Mouse (Mus musculus): ENCODE results near the gene Plekhg2. TPM values are rescaled to one million over a fixed set of nuclear protein-coding genes. Genes with fewer than 3 reads are reported as not detected.
"Not testable (repeated sequence)": the region's sequence is repeated elsewhere in the genome, so short reads cannot be mapped to it uniquely, and the experiment has no call there.

Gene Plekhg2
- polyA plus RNA-seq, 1 experiment from 2014 or later, result 38.8 TPM

DNA sequence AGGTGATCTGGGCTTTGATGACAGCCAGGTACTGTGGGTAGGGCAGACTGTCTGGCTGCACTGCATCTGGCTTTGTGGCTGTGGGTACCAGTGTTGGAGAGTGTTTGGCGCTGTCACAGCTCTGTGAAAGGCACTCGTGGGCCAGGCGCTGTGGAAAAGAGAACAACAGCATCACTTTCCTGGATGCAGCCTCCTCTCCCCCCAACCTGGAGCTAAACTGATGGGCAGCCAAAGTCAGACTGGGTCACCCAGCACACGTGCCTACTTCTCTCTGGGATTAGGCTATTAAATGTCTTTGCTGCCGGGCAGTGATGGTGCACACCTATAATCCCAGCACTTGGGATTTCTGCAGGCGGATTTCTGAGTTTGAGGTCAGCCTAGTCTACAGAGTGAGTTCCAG lies 14.5 kb upstream of the Plekhg2 start:
- H3K4me1 ChIP-seq (ENCODE audit: control insufficient read depth, insufficient read depth, low read length); H3K4me2 ChIP-seq (ENCODE audit: low read depth, low read length); H3K27ac ChIP-seq (replicated peaks; ENCODE audit: low read depth, low read length); H3K4me3 ChIP-seq (ENCODE audit: low read depth, low read length); H3K27me3 ChIP-seq (ENCODE audit: control insufficient read depth, insufficient read depth, low read length); H3K9ac ChIP-seq (replicated peaks; ENCODE audit: low read length); H3K9me3 ChIP-seq (replicated peaks; ENCODE audit: control insufficient read depth, low read length); H3K36me3 ChIP-seq (replicated peaks; ENCODE audit: control insufficient read depth, insufficient read depth, low read depth, low read length); DNase-seq (ENCODE audit: low spot score): not testable (repeated sequence)
- ATAC-seq (replicated peaks; ENCODE audit: insufficient number of reproducible peaks, low FRiP score, low TSS enrichment, low read depth), result 0 out of 2 replicates have a peak, but pooled peaks have one; percentile 7
- 76% methylated on average over 6 of the region's 6 CpGs for whole genome bisulfite sequencing

GRCm38 (mm10) chr7:28386462-28386861 lies 14.1 kb upstream of the Plekhg2 start:
- ATAC-seq (replicated peaks; ENCODE audit: insufficient number of reproducible peaks, low FRiP score, low TSS enrichment, low read depth) (peak; percentile 49), DNase-seq (ENCODE audit: low spot score) (peak; percentile 91)
- no peak overlapping the region for H3K9ac ChIP-seq (replicated peaks; ENCODE audit: low read length)
- H3K27me3 ChIP-seq (ENCODE audit: control insufficient read depth, insufficient read depth, low read length), result no peaks in the 10 kb centered on the region
- H3K4me1 ChIP-seq (ENCODE audit: control insufficient read depth, insufficient read depth, low read length), result peaks cover 8% of the 10 kb centered on the region
- no peak overlapping the region for H3K4me3 ChIP-seq (ENCODE audit: low read depth, low read length)
- no peak overlapping the region for H3K4me2 ChIP-seq (ENCODE audit: low read depth, low read length)
- no peak overlapping the region for H3K27ac ChIP-seq (replicated peaks; ENCODE audit: low read depth, low read length)
- WGBS, result 7% methylated on average over 4 of the region's 4 CpGs
- peaks cover 3% of the 10 kb centered on the region for H3K36me3 ChIP-seq (replicated peaks; ENCODE audit: control insufficient read depth, insufficient read depth, low read depth, low read length)
- no peaks in the 10 kb centered on the region for H3K9me3 ChIP-seq (replicated peaks; ENCODE audit: control insufficient read depth, low read length)

DNA sequence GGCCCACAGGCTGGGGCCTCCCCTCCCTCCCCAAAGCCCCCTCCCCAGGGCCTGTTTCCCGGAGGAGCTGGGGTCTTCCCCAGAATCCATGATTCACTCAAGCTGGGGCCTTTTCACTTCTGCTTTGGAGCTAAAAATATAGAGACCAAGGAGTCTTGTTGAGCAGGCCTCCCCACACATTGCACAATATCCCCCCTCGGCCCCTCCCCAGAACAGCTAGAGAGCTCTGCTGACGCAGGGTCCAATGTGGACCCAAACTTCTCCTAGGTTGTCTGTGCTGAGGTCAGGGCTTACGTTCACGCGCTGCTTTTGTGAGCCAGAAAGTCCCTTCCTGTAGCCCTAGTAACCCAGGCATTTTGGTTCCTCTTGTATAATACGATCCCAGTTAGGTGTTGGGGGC lies 13.6 kb upstream of the Plekhg2 start:
- no peak for DNase-seq (ENCODE audit: low spot score)
- Histone ChIP-seq H3K9me3 (replicated peaks; ENCODE audit: control insufficient read depth, low read length) (no peaks in the 10 kb centered on the region), H3K27me3 (ENCODE audit: control insufficient read depth, insufficient read depth, low read length) (no peaks in the 10 kb centered on the region), H3K4me2 (ENCODE audit: low read depth, low read length) (no peak overlapping the region), H3K9ac (replicated peaks; ENCODE audit: low read length) (no peak overlapping the region), H3K4me1 (ENCODE audit: control insufficient read depth, insufficient read depth, low read length) (peaks cover 13% of the 10 kb centered on the region), H3K36me3 (replicated peaks; ENCODE audit: control insufficient read depth, insufficient read depth, low read depth, low read length) (peaks cover 3% of the 10 kb centered on the region), H3K4me3 (ENCODE audit: low read depth, low read length) (no peak overlapping the region), H3K27ac (replicated peaks; ENCODE audit: low read depth, low read length) (no peak overlapping the region)
- ATAC-seq (replicated peaks; ENCODE audit: insufficient number of reproducible peaks, low FRiP score, low TSS enrichment, low read depth), result no peak
- 86% methylated on average over 7 of the region's 7 CpGs for WGBS

DNA sequence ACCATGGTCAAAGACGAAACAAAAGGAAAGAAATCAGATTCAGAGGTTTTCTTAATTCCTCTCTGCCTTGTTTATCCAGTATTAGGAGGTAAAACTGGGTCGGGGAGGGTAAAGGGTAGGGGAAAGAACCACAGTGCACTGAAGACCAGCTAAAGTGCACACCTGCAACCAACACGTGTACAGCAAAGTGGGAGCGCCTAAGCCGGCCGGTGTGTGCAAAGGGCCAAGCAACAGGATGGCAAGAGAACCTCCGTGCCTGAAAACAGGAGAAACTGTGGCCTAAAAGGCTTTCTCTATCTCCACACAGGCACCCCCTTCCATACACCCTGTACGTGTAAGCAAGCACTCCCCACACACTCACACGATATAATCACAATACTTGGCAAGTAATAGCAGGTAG lies 12.8 kb upstream of the Plekhg2 start:
- Histone ChIP-seq H3K27me3 (ENCODE audit: control insufficient read depth, insufficient read depth, low read length) (no peaks in the 10 kb centered on the region), H3K4me3 (ENCODE audit: low read depth, low read length) (no peak overlapping the region), H3K36me3 (replicated peaks; ENCODE audit: control insufficient read depth, insufficient read depth, low read depth, low read length) (no peaks in the 10 kb centered on the region; the same call in 1 of the 2 replicates), H3K27ac (replicated peaks; ENCODE audit: low read depth, low read length) (no peak overlapping the region), H3K4me2 (ENCODE audit: low read depth, low read length) (no peak overlapping the region), H3K9ac (replicated peaks; ENCODE audit: low read length) (no peak overlapping the region), H3K9me3 (replicated peaks; ENCODE audit: control insufficient read depth, low read length) (no peaks in the 10 kb centered on the region), H3K4me1 (ENCODE audit: control insufficient read depth, insufficient read depth, low read length) (peaks cover 15% of the 10 kb centered on the region)
- ATAC-seq (replicated peaks; ENCODE audit: insufficient number of reproducible peaks, low FRiP score, low TSS enrichment, low read depth) (no peak), DNase-seq (ENCODE audit: low spot score) (no peak)
- WGBS, result 87% methylated on average over 9 of the region's 9 CpGs

DNA sequence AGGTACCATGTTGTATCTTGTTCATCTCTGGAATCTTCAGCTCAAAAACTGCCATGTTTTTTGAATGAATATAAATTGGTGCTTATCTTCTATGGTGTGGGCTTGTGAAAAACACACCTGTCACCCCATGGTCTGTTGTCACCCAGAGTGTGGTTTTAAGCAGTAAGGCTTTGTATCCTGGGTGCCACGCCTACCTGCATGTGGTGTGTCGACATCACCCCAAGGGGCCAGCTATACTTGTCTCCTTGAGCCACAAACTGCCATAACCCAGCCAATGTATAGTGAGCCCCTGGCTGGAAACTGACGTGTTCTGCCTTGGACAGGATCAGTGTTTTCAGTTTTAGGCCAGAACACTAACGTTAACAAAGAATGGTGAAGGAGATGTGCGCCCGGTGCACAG lies 11.8 kb upstream of the Plekhg2 start:
- Histone ChIP-seq H3K4me2 (ENCODE audit: low read depth, low read length) (no peak overlapping the region), H3K4me3 (ENCODE audit: low read depth, low read length) (no peak overlapping the region), H3K27ac (replicated peaks; ENCODE audit: low read depth, low read length) (no peak overlapping the region), H3K9ac (replicated peaks; ENCODE audit: low read length) (no peak overlapping the region), H3K9me3 (replicated peaks; ENCODE audit: control insufficient read depth, low read length) (no peaks in the 10 kb centered on the region), H3K36me3 (replicated peaks; ENCODE audit: control insufficient read depth, insufficient read depth, low read depth, low read length) (no peaks in the 10 kb centered on the region), H3K27me3 (ENCODE audit: control insufficient read depth, insufficient read depth, low read length) (no peaks in the 10 kb centered on the region), H3K4me1 (ENCODE audit: control insufficient read depth, insufficient read depth, low read length) (peaks cover 15% of the 10 kb centered on the region)
- ATAC-seq (replicated peaks; ENCODE audit: insufficient number of reproducible peaks, low FRiP score, low TSS enrichment, low read depth), result no peak
- WGBS, result 80% methylated on average over 6 of the region's 6 CpGs
- no peak for DNase-seq (ENCODE audit: low spot score)

DNA sequence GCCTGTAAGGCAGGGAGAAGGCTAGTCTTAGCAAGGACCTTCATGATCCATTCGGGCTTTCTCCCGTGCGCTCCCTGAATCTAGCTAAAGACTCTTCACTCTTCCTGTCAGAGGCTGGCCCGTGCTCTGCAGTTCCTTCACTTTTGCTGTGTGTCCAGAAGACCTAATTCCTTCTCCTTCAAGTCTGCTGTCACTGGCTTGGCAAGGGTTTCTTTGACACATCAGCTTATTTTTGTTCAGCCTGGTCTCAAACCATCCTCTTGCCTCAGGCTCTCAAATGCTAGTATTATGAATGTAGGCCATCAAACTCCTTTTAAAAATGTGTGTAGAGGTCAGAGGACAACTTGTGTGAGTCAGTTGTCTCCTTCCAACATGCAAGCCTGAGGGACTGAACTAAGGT lies 11.2 kb upstream of the Plekhg2 start:
- Histone ChIP-seq H3K9me3 (replicated peaks; ENCODE audit: control insufficient read depth, low read length) (no peaks in the 10 kb centered on the region), H3K9ac (replicated peaks; ENCODE audit: low read length) (no peak overlapping the region), H3K27me3 (ENCODE audit: control insufficient read depth, insufficient read depth, low read length) (no peaks in the 10 kb centered on the region), H3K4me1 (ENCODE audit: control insufficient read depth, insufficient read depth, low read length) (peaks cover 15% of the 10 kb centered on the region), H3K4me2 (ENCODE audit: low read depth, low read length) (no peak overlapping the region), H3K36me3 (replicated peaks; ENCODE audit: control insufficient read depth, insufficient read depth, low read depth, low read length) (no peaks in the 10 kb centered on the region), H3K27ac (replicated peaks; ENCODE audit: low read depth, low read length) (no peak overlapping the region), H3K4me3 (ENCODE audit: low read depth, low read length) (no peak overlapping the region)
- ATAC-seq (replicated peaks; ENCODE audit: insufficient number of reproducible peaks, low FRiP score, low TSS enrichment, low read depth) (no peak), DNase-seq (ENCODE audit: low spot score) (no peak)
- WGBS, result 82% methylated on average over 4 of the region's 4 CpGs

DNA sequence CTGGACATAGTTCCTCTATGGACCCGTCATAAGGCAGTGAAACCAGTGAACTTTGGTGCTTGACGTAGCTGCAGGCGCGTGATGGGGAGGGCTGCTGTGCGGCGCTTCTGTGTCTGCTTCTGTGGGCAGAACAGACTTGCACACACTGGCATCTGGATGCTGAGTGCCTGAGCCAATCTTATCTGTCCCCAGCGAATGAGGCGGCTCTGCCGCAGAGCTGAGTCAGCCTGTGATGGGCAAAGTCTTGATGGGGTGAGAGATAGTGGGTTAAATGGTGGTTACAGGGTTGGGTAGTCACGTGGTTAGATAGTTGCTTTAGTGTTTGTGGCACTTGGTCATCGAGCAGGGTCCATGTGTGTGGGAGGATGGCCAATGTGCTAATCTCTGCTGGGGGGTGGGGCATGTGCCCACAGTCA lies 10.6 kb upstream of the Plekhg2 start:
- Histone ChIP-seq H3K36me3 (replicated peaks; ENCODE audit: control insufficient read depth, insufficient read depth, low read depth, low read length) (no peaks in the 10 kb centered on the region), H3K4me3 (ENCODE audit: low read depth, low read length) (no peak overlapping the region), H3K9me3 (replicated peaks; ENCODE audit: control insufficient read depth, low read length) (no peaks in the 10 kb centered on the region), H3K27me3 (ENCODE audit: control insufficient read depth, insufficient read depth, low read length) (no peaks in the 10 kb centered on the region), H3K4me2 (ENCODE audit: low read depth, low read length) (peak overlapping the region; percentile 60; the same call in 1 of the 2 replicates), H3K27ac (replicated peaks; ENCODE audit: low read depth, low read length) (peak overlapping the region; percentile 92; the same call in 1 of the 2 replicates), H3K9ac (replicated peaks; ENCODE audit: low read length) (no peak overlapping the region; the same call in 1 of the 2 replicates), H3K4me1 (ENCODE audit: control insufficient read depth, insufficient read depth, low read length) (peaks cover 21% of the 10 kb centered on the region)
- DNase-seq (ENCODE audit: low spot score), result no peak
- ATAC-seq (replicated peaks; ENCODE audit: insufficient number of reproducible peaks, low FRiP score, low TSS enrichment, low read depth), result no peak
- 61% methylated on average over 11 of the region's 11 CpGs for WGBS

GRCm38 (mm10) chr7:28382347-28382951 lies 10.1 kb upstream of the Plekhg2 start:
- Histone ChIP-seq H3K27ac (replicated peaks; ENCODE audit: low read depth, low read length) (peak overlapping the region; percentile 92), H3K27me3 (ENCODE audit: control insufficient read depth, insufficient read depth, low read length) (no peaks in the 10 kb centered on the region), H3K4me1 (ENCODE audit: control insufficient read depth, insufficient read depth, low read length) (peaks cover 25% of the 10 kb centered on the region), H3K36me3 (replicated peaks; ENCODE audit: control insufficient read depth, insufficient read depth, low read depth, low read length) (no peaks in the 10 kb centered on the region), H3K4me3 (ENCODE audit: low read depth, low read length) (peak overlapping the region; percentile 27; the same call in 1 of the 2 replicates), H3K9me3 (replicated peaks; ENCODE audit: control insufficient read depth, low read length) (no peaks in the 10 kb centered on the region), H3K4me2 (ENCODE audit: low read depth, low read length) (peak overlapping the region; percentile 60), H3K9ac (replicated peaks; ENCODE audit: low read length) (peak overlapping the region; percentile 22)
- ATAC-seq (replicated peaks; ENCODE audit: insufficient number of reproducible peaks, low FRiP score, low TSS enrichment, low read depth), result peak; percentile 10; the same call in 1 of the 2 replicates
- no peak for DNase-seq (ENCODE audit: low spot score)
- 45% methylated on average over 11 of the region's 12 CpGs for WGBS
